8 mouse cellular contexts compared by ENCODE assay signal in the genomic region with DNA sequence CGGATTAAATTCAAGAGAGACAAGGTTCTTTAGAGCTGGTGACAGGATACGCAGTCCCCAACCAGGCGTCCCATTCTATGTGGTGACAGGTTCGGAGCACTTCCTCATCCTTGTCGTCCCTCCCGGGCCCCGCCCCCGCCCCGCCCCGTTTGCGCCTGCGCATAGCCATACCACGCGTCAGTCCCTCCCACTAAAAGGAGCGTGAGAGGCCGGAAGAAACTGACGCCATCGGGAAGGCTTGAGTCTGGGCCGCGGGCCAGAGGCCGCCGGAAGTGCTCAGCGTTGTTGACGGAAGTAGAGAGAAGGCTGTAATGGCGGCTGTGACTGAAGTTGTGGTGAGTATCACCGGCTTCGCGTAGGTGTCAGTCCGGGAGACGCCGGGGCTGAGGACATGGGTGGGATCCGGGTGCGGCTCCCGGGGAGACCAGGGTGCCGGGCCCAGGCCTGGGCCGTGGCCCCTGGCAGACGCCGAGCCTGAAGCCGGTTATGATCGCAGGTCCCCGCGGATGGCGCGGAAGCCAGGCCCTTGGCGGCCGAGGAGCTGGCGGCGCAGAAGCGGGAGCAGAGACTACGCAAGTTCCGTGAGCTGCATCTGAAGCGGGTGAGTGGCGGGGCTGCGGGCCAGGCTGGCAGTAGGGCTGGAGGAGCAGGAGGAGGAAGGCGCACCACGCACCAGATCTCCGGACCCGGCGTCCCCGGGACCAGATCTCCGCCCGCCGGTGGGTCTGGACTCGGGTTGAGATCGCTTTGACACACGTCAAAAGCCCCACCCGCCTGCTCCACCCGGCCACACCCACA. TPM values are rescaled to one million over a fixed set of nuclear protein-coding genes. Genes with fewer than 3 reads are reported as not detected.
DNase-seq lines count a peak whose midpoint lies in the region; ATAC-seq lines count a peak whose summit lies in the region.

Gene Syf2, plus strand, starts transcription at position 215 of the 798 bp plus-strand sequence.

- peak within 1 kb of the TSS; percentile 85 for H3K9ac ChIP-seq in hindbrain, embryonic 16.5 days (ENCODE audit: low read depth, low read length)

- DNase-seq in T-cell, adult 2 months (ENCODE audit: low spot score), result peak; percentile 96
- DNase-seq in cerebellum, postnatal 36 days, result peak; percentile 94 to 95
- DNase-seq in gastrocnemius, adult 18-20 months (ENCODE audit: low spot score), result peak; percentile 96
- peak; percentile 94 for DNase-seq in left cerebral cortex, adult 18-20 months (ENCODE audit: low spot score in 2 of 2)
- peak; percentile 95 for DNase-seq in right cerebral cortex, adult 18-20 months
- DNase-seq in urinary bladder, postnatal 10 days (ENCODE audit: low spot score), result peak; percentile 80

- peaks cover 29% of the 10 kb centered on the region for H3K36me3 ChIP-seq in hindbrain, embryonic 16.5 days (ENCODE audit: control insufficient read depth, insufficient read depth, low read length)
- peaks cover 59% of the 10 kb centered on the region for H3K36me3 ChIP-seq in macrophage (ENCODE audit: inconsistent target)

- ATAC-seq in hindbrain, embryonic 16.5 days, result peak; percentile 98

- no peaks in the 10 kb centered on the region for H3K27me3 ChIP-seq in hindbrain, embryonic 16.5 days (replicated peaks; ENCODE audit: control insufficient read depth, insufficient read depth, low read length)

- H3K4me2 ChIP-seq in hindbrain, embryonic 16.5 days (ENCODE audit: low read length), result peak within 1 kb of the TSS; percentile 93

- H3K79me2 ChIP-seq in macrophage (ENCODE audit: inconsistent target), result peaks cover 52% of the 10 kb centered on the region

- H3K9me3 ChIP-seq in hindbrain, embryonic 16.5 days (ENCODE audit: control insufficient read depth, low read length), result no peaks in the 10 kb centered on the region

- under 1% methylated on average over 58 of the region's 68 CpGs for WGBS in hindbrain, embryonic 16.5 days
- WGBS in macrophage (ENCODE audit: missing documents), result 2% methylated on average over 47 of the region's 68 CpGs

- H3K27ac ChIP-seq in hindbrain, embryonic 16.5 days (ENCODE audit: low read depth, low read length), result peak within 1 kb of the TSS; percentile 79
- H3K27ac ChIP-seq in macrophage, result peak within 1 kb of the TSS; percentile 47

- H3K4me3 ChIP-seq in hindbrain, embryonic 16.5 days (ENCODE audit: low read length), result peak within 1 kb of the TSS; percentile 84
- peak within 1 kb of the TSS; percentile 64 for H3K4me3 ChIP-seq in macrophage (ENCODE audit: inconsistent target)

- peaks cover 15% of the 10 kb centered on the region for H3K4me1 ChIP-seq in hindbrain, embryonic 16.5 days (ENCODE audit: control insufficient read depth, insufficient read depth, low read depth, low read length)

RNA-seq across cellular contexts. Expression of gene Syf2, which starts in this region (rescaled TPM):
- total RNA-seq in gastrocnemius, adult 18-20 months (2021), result 10 to 100 TPM; 43.3 to 43.9 TPM
- polyA plus RNA-seq in hindbrain, embryonic 16.5 days (2015; fragmentation: Nextera tagmentation; extraction: Ambion mirVana), result 53.8 and 58.2 TPM in 2 replicates
- 10 to 100 TPM; 59.9 to 63.6 TPM for total RNA-seq in left cerebral cortex, adult 18-20 months (2021)
- total RNA-seq in macrophage (2018; cell fraction: chromatin; rRNA removed), result 100 to 1,000 TPM in 5 of 26 experiments, 10 to 100 TPM in 21; 38.8 to 170 (median 62.8) TPM
- total RNA-seq in macrophage (2018; cell fraction: cytosol; rRNA removed), result 10 to 100 TPM; 59.8 to 95.0 (median 70.9) TPM
- 100 to 1,000 TPM in 4 of 26 experiments, 10 to 100 TPM in 22; 36.1 to 155 (median 46.9) TPM for total RNA-seq in macrophage (2018; cell fraction: nucleus; rRNA removed)
- polyA plus RNA-seq in macrophage (2018), result 65.7 to 116 TPM (median 81.0 TPM) in 3 replicates

Comparison
In these comparisons a context has a peak if more than half of its experiments do, and no peak if none do; other contexts are left out.
1. Peak in every context shown above with its lines: DNase-seq, ATAC-seq, H3K4me3 ChIP-seq and H3K27ac ChIP-seq.